Mouse (Mus musculus): Measurements from ENCODE around the gene Tmco4. TPM values are rescaled to one million over a fixed set of nuclear protein-coding genes. Genes with fewer than 3 reads are reported as not detected.

The Tmco4 gene
- polyA plus RNA-seq, 1 experiment from 2014 or later, result 6.3 TPM

DNA sequence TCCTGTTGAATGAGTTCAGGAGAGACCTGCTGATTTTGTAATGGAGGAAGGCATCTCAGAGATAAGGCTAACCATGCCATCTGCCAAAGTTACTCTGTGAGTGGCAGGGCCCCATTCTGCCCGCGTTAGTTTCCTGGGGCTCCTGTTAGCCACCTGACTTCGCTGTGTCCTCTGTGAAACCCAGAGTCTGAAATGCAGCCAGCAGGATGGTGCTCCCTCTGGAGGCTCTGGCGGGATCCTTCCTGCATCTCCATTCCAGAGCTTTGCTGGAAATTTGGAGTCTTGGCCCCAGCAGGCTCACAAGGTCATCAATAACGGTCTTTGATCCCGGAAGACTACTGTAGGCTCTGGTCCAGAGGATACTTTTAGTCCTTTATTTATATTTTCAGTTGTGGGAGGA is 28.7 kb downstream of the Tmco4 start:
- Histone ChIP-seq H3K36me3 (ENCODE audit: control insufficient read depth, insufficient read depth, low read length) (no peaks in the 10 kb centered on the region), H3K27ac (ENCODE audit: low read length) (no peak overlapping the region), H3K9me3 (ENCODE audit: control insufficient read depth, low read length) (no peaks in the 10 kb centered on the region), H3K9ac (ENCODE audit: low read length) (no peak overlapping the region), H3K4me1 (replicated peaks; ENCODE audit: control insufficient read depth, insufficient read depth, low read length) (no peaks in the 10 kb centered on the region), H3K4me2 (ENCODE audit: low read depth, low read length) (no peak overlapping the region), H3K4me3 (ENCODE audit: low read length) (no peak overlapping the region), H3K27me3 (ENCODE audit: control insufficient read depth, insufficient read depth, low read depth, low read length) (no peaks in the 10 kb centered on the region)
- no peak for ATAC-seq (ENCODE audit: low read depth)
- 13% methylated on average over 6 of the region's 6 CpGs for WGBS

DNA sequence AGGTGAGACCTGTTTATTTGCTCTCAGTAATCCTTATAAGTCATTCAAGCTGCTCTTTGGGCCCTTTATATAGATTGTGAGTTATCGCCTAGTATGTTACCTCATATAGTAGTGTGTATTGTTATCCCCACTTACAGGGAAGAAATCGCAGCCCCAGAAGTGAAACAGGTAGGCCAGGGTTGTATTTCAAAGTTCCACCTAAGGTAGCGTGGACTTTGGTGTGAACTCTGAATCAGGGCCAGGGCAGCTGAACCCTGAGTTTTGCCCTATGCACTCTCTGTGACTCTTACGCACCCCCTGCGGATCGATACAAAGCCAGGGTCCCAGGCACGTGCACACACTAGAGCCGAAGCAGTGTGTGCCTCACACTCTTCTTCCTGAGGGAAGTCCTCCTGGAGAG is 31.4 kb downstream of the Tmco4 start:
- H3K27ac ChIP-seq (ENCODE audit: low read length), result no peak overlapping the region
- no peaks in the 10 kb centered on the region for H3K9me3 ChIP-seq (ENCODE audit: control insufficient read depth, low read length)
- no peaks in the 10 kb centered on the region for H3K36me3 ChIP-seq (ENCODE audit: control insufficient read depth, insufficient read depth, low read length)
- H3K9ac ChIP-seq (ENCODE audit: low read length), result no peak overlapping the region
- H3K27me3 ChIP-seq (ENCODE audit: control insufficient read depth, insufficient read depth, low read depth, low read length), result no peaks in the 10 kb centered on the region
- 82% methylated on average over 8 of the region's 8 CpGs for WGBS
- ATAC-seq (ENCODE audit: low read depth), result no peak
- H3K4me2 ChIP-seq (ENCODE audit: low read depth, low read length), result no peak overlapping the region
- H3K4me3 ChIP-seq (ENCODE audit: low read length), result no peak overlapping the region
- H3K4me1 ChIP-seq (replicated peaks; ENCODE audit: control insufficient read depth, insufficient read depth, low read length), result no peaks in the 10 kb centered on the region

DNA sequence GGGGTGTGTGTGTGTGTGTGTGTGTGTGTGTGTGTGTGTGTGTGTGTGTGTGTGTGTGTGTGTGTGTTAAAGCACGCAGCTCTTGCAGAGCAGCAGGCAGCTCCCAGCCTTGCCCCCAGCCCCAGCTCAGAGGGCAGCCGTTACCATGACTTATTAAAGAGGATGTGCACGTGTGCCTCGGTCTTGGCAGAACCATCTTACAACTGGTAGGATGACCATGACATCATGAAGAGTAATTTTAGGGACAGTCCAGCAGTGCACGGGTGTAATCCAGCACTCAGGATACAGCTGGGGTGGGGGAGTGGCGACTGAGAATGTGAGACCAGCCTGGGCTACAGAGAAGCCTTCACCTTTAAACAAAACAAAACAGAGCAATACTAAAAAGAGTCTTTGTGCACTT is 32.5 kb downstream of the Tmco4 start:
- no peak for ATAC-seq (ENCODE audit: low read depth)
- WGBS, result 42% methylated on average over 6 of the region's 6 CpGs
- no peaks in the 10 kb centered on the region for H3K27me3 ChIP-seq (ENCODE audit: control insufficient read depth, insufficient read depth, low read depth, low read length)
- no peaks in the 10 kb centered on the region for H3K4me1 ChIP-seq (replicated peaks; ENCODE audit: control insufficient read depth, insufficient read depth, low read length)
- no peak overlapping the region for H3K9ac ChIP-seq (ENCODE audit: low read length)
- no peak overlapping the region for H3K4me2 ChIP-seq (ENCODE audit: low read depth, low read length)
- no peak overlapping the region for H3K27ac ChIP-seq (ENCODE audit: low read length)
- H3K36me3 ChIP-seq (ENCODE audit: control insufficient read depth, insufficient read depth, low read length), result no peaks in the 10 kb centered on the region
- H3K4me3 ChIP-seq (ENCODE audit: low read length), result no peak overlapping the region
- no peaks in the 10 kb centered on the region for H3K9me3 ChIP-seq (ENCODE audit: control insufficient read depth, low read length)

DNA sequence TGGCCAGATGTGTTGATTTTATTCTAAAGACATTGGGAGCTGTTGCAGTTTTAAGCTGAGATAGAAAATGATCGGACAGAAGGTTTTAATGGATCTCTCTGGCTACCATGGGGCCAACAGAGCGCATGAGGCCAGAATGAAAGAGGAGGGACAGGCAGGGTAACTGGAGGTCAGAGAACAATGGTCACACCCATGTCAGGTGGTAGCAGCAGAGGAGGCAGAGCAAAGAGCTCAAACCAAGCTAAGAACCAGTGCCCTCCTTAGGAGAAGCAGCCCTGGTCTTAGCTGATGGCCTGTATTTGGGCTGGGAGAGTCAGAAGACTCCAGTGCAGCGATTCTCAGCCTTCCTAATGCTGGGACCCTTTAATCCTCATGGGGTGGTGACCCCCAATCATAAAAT is 34.7 kb downstream of the Tmco4 start:
- WGBS, result 80% methylated on average over 3 of the region's 3 CpGs
- Histone ChIP-seq H3K27me3 (ENCODE audit: control insufficient read depth, insufficient read depth, low read depth, low read length) (no peaks in the 10 kb centered on the region), H3K4me3 (ENCODE audit: low read length) (no peak overlapping the region), H3K4me2 (ENCODE audit: low read depth, low read length) (no peak overlapping the region), H3K36me3 (ENCODE audit: control insufficient read depth, insufficient read depth, low read length) (no peaks in the 10 kb centered on the region), H3K4me1 (replicated peaks; ENCODE audit: control insufficient read depth, insufficient read depth, low read length) (no peaks in the 10 kb centered on the region), H3K9me3 (ENCODE audit: control insufficient read depth, low read length) (no peaks in the 10 kb centered on the region), H3K9ac (ENCODE audit: low read length) (no peak overlapping the region), H3K27ac (ENCODE audit: low read length) (no peak overlapping the region)
- no peak for ATAC-seq (ENCODE audit: low read depth)

DNA sequence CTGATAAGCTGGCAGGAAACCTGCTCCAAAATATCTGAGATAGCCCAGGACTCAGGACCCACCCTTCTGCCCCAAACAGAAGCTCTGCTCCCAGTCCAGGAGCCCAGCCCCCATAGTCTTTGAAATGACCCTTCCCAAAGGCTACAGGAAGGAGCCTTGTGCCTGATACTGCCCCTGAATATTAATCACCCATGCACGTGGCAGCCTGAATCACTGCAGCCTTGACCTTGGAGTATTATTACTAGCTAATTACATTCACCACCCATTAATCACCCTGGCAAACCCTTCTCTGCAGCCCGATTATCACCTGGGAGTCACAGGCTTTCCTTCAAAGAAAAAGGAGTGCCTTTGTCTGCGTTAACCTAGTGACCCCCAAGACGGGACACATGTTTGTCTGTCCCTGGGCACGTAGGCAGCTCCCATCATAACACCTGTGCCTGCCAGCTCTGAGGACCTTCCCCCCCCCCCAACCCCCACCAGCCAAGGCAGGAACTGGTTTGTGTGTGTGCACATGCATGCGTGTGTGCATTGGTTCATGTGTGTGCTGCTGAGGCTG is 35.4 kb downstream of the Tmco4 start:
- Histone ChIP-seq H3K9me3 (ENCODE audit: control insufficient read depth, low read length) (no peaks in the 10 kb centered on the region), H3K36me3 (ENCODE audit: control insufficient read depth, insufficient read depth, low read length) (no peaks in the 10 kb centered on the region), H3K27me3 (ENCODE audit: control insufficient read depth, insufficient read depth, low read depth, low read length) (no peaks in the 10 kb centered on the region), H3K27ac (ENCODE audit: low read length) (no peak overlapping the region), H3K4me3 (ENCODE audit: low read length) (no peak overlapping the region), H3K9ac (ENCODE audit: low read length) (no peak overlapping the region), H3K4me1 (replicated peaks; ENCODE audit: control insufficient read depth, insufficient read depth, low read length) (no peaks in the 10 kb centered on the region), H3K4me2 (ENCODE audit: low read depth, low read length) (no peak overlapping the region)
- ATAC-seq (ENCODE audit: low read depth), result no peak
- WGBS, result 31% methylated on average over 6 of the region's 6 CpGs

DNA sequence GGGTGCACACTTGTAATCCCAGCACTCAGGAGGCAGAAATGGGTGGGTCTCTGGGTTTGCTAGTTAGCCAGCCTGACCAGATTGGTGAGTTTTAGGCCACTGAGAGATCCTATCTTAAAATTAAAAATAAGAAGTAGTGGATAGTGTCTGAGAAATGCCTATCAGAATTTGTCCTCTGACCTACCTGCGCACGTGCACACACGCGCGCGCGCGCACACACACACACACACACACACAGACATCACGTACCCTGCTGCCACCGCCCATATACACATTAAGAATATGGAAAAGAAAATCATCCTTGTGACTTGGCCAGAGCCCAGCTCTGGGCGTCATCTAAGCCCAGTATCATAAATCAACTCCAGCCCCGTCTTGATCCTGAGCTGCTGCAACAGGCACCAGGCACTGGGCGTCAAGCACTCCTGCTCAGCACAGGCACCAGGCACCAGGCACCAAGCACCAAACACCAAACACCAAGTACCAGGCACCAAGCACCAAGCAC is 38.6 kb downstream of the Tmco4 start:
- H3K9ac ChIP-seq (ENCODE audit: low read length), result no peak overlapping the region
- WGBS, result 86% methylated on average over 13 of the region's 13 CpGs
- no peaks in the 10 kb centered on the region for H3K27me3 ChIP-seq (ENCODE audit: control insufficient read depth, insufficient read depth, low read depth, low read length)
- ATAC-seq (ENCODE audit: low read depth), result no peak
- H3K9me3 ChIP-seq (ENCODE audit: control insufficient read depth, low read length), result no peaks in the 10 kb centered on the region
- H3K36me3 ChIP-seq (ENCODE audit: control insufficient read depth, insufficient read depth, low read length), result no peaks in the 10 kb centered on the region
- H3K4me1 ChIP-seq (replicated peaks; ENCODE audit: control insufficient read depth, insufficient read depth, low read length), result no peaks in the 10 kb centered on the region
- no peak overlapping the region for H3K4me2 ChIP-seq (ENCODE audit: low read depth, low read length)
- no peak overlapping the region for H3K27ac ChIP-seq (ENCODE audit: low read length)
- no peak overlapping the region for H3K4me3 ChIP-seq (ENCODE audit: low read length)

DNA sequence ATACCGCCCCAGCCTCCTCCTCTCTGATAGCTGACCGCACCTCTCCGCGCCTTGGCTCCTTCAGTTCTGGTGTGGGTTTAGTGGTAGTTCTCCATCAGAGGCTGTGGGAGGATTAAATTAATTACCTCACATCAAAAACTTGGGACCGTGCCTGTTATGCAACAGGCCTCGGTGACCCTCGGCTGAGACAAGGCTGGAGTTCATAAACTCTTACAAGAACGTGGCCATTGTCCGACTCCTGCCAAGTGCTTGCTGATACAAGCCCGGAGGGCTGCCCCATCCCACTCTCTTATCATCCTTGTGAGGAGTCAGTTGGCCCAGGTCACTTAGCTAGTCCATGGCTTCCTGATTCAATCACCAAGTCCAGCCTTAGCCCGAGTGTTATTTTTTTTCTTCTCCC is 40.6 kb downstream of the Tmco4 start:
- WGBS, result 67% methylated on average over 11 of the region's 11 CpGs

DNA sequence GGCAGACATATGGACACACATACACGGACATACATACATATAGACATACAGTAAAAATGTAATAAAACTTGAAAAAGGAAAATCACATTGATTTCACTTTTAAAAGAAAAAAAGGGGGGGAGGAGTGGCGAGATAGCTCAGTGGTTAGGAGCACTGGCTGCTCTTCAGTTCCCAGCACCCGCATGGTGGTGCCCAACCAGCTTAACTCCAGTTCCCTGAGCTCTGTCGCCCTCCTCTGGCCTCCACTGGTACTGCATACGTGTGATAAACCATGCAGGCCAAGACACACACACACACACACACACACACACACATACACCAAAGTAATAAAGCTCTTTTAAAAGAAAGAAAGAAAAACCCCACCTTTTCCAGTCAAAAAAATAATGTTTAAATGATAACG is 42.1 kb downstream of the Tmco4 start:
- H3K4me2 ChIP-seq (ENCODE audit: low read depth, low read length), result no peak overlapping the region
- no peaks in the 10 kb centered on the region for H3K4me1 ChIP-seq (replicated peaks; ENCODE audit: control insufficient read depth, insufficient read depth, low read length)
- H3K36me3 ChIP-seq (ENCODE audit: control insufficient read depth, insufficient read depth, low read length), result no peaks in the 10 kb centered on the region
- H3K9me3 ChIP-seq (ENCODE audit: control insufficient read depth, low read length), result no peaks in the 10 kb centered on the region
- WGBS, result 80% methylated on average over 6 of the region's 6 CpGs
- H3K27ac ChIP-seq (ENCODE audit: low read length), result no peak overlapping the region
- no peak overlapping the region for H3K9ac ChIP-seq (ENCODE audit: low read length)
- no peak for ATAC-seq (ENCODE audit: low read depth)
- no peak overlapping the region for H3K4me3 ChIP-seq (ENCODE audit: low read length)
- no peaks in the 10 kb centered on the region for H3K27me3 ChIP-seq (ENCODE audit: control insufficient read depth, insufficient read depth, low read depth, low read length)

More for the DNA sequence above, 40.6 kb downstream of the Tmco4 start:
- H3K4me2 ChIP-seq (ENCODE audit: low read depth, low read length), result no peak overlapping the region
- no peaks in the 10 kb centered on the region for H3K9me3 ChIP-seq (ENCODE audit: control insufficient read depth, low read length)
- no peaks in the 10 kb centered on the region for H3K4me1 ChIP-seq (replicated peaks; ENCODE audit: control insufficient read depth, insufficient read depth, low read length)
- no peaks in the 10 kb centered on the region for H3K27me3 ChIP-seq (ENCODE audit: control insufficient read depth, insufficient read depth, low read depth, low read length)
- no peak overlapping the region for H3K27ac ChIP-seq (ENCODE audit: low read length)
- ATAC-seq (ENCODE audit: low read depth), result no peak
- H3K9ac ChIP-seq (ENCODE audit: low read length), result no peak overlapping the region
- H3K4me3 ChIP-seq (ENCODE audit: low read length), result no peak overlapping the region
- no peaks in the 10 kb centered on the region for H3K36me3 ChIP-seq (ENCODE audit: control insufficient read depth, insufficient read depth, low read length)

DNA sequence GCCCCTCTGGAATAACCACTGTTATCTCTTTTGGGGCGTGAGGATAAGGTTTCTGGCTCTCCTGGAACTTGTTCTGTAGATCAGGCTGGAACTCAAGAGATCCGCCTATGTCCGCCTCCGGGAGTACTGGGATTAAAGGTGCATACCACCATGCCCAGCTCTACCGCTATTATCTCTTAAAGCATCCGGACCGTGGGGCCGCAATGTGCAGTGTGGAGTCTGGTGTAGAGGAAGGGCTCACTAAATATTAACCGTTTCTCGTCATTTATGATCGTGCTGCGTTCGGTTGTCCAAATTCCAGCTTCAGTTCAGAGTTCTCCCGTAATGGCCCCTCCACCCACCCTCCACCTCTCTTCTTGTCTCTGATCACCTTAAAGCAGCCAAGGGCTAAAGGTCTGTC is 45.7 kb downstream of the Tmco4 start:
- Histone ChIP-seq H3K27me3 (ENCODE audit: control insufficient read depth, insufficient read depth, low read depth, low read length) (no peaks in the 10 kb centered on the region), H3K4me2 (ENCODE audit: low read depth, low read length) (no peak overlapping the region), H3K27ac (ENCODE audit: low read length) (no peak overlapping the region), H3K4me1 (replicated peaks; ENCODE audit: control insufficient read depth, insufficient read depth, low read length) (no peaks in the 10 kb centered on the region), H3K4me3 (ENCODE audit: low read length) (no peak overlapping the region), H3K9ac (ENCODE audit: low read length) (no peak overlapping the region), H3K36me3 (ENCODE audit: control insufficient read depth, insufficient read depth, low read length) (no peaks in the 10 kb centered on the region), H3K9me3 (ENCODE audit: control insufficient read depth, low read length) (no peaks in the 10 kb centered on the region)
- 63% methylated on average over 14 of the region's 14 CpGs for WGBS
- no peak for ATAC-seq (ENCODE audit: low read depth)

DNA sequence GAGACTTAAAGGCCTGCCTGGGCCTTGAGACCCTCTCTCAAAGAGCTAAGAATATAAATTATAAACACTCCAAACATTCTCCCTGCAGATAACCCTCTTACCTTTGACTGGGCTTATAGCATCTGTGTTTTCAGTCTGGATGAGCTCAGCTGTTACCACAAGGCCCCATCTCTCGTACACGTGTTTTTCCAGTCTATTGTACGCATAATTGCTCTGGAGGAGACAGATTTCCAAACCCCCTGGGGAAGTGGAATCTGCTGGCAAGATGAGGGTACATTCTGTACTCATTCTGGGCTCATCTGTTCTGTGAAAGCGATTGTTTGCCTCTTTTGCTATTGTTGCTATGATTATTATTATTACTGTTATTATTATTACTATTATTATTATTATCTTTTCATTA is 46.3 kb downstream of the Tmco4 start:
- Histone ChIP-seq H3K4me1 (replicated peaks; ENCODE audit: control insufficient read depth, insufficient read depth, low read length) (no peaks in the 10 kb centered on the region), H3K36me3 (ENCODE audit: control insufficient read depth, insufficient read depth, low read length) (no peaks in the 10 kb centered on the region), H3K4me2 (ENCODE audit: low read depth, low read length) (no peak overlapping the region), H3K4me3 (ENCODE audit: low read length) (no peak overlapping the region), H3K27me3 (ENCODE audit: control insufficient read depth, insufficient read depth, low read depth, low read length) (no peaks in the 10 kb centered on the region), H3K27ac (ENCODE audit: low read length) (no peak overlapping the region), H3K9ac (ENCODE audit: low read length) (no peak overlapping the region), H3K9me3 (ENCODE audit: control insufficient read depth, low read length) (no peaks in the 10 kb centered on the region)
- ATAC-seq (ENCODE audit: low read depth), result no peak
- 65% methylated on average over 4 of the region's 4 CpGs for WGBS
